Mouse (Mus musculus) forebrain, embryonic 12.5 days (tissue): ENCODE results near the gene Pdzk1ip1. TPM values are rescaled to one million over a fixed set of nuclear protein-coding genes. Genes with fewer than 3 reads are reported as not detected.

Source experiments
- polyA plus RNA-seq: library from polyadenylated mRNA; unstranded; fragments of >200 nt; fragmentation: Nextera tagmentation; extraction: Ambion mirVana; gene quantifications from 2 replicates; pipeline ENCODE4 v1.2.1, GENCODE M21; 2016

Gene Pdzk1ip1
- polyA plus RNA-seq, 1 experiment from 2014 or later: 9.7 TPM

Other genes starting within 250 kb of the Pdzk1ip1 start
- 1.1 and 2.8 TPM in 2 replicates for gene Foxd2, start 179.8 kb upstream of the Pdzk1ip1 start, polyA plus RNA-seq
- gene Foxe3, start 162.7 kb upstream of the Pdzk1ip1 start, polyA plus RNA-seq: not detected in 2 replicates
- 123 and 129 TPM in 2 replicates for gene Cmpk1, start 101.5 kb upstream of the Pdzk1ip1 start, polyA plus RNA-seq
- gene Stil, start 88.5 kb upstream of the Pdzk1ip1 start, polyA plus RNA-seq: 20.7 and 21.0 TPM in 2 replicates
- 1.6 and 2.8 TPM in 2 replicates for gene Tal1, start 32.3 kb upstream of the Pdzk1ip1 start, polyA plus RNA-seq
- 0.83 and 1.1 TPM in 2 replicates for gene Cyp4x1, start 45.6 kb downstream of the Pdzk1ip1 start, polyA plus RNA-seq
- gene Cyp4a29, start 153.4 kb downstream of the Pdzk1ip1 start, polyA plus RNA-seq: not detected in 2 replicates
- not detected in 2 replicates for gene Cyp4a12a, start 210.3 kb downstream of the Pdzk1ip1 start, polyA plus RNA-seq